Mouse (Mus musculus) neural tube, embryonic 14.5 days (tissue): ENCODE measurements around the gene 9930111J21Rik1. TPM values are rescaled to one million over a fixed set of nuclear protein-coding genes. Genes with fewer than 3 reads are reported as not detected.
"Not testable (repeated sequence)": the region's sequence is repeated elsewhere in the genome, so short reads cannot be mapped to it uniquely, and the experiment has no call there.

Source experiments
- ATAC-seq: fragments of 200-750 bp; cut with Nextera tagmentation; 2 replicates; pipeline ENCODE4 v1.8.0; 2017; ENCODE audit warnings: low read depth, mild to moderate bottlenecking, moderate TSS enrichment, moderate library complexity
- H3K27ac ChIP-seq: fragments of 300-500 bp; sonication (generic); 2 replicates; pipeline ENCODE4 v1.5.1; 2014; ENCODE audit warnings: low read depth, mild to moderate bottlenecking, control low read depth, low read length, moderate library complexity, mixed read lengths
- H3K27me3 ChIP-seq: fragments of 300-500 bp; sonication (generic); 2 replicates; pipeline ENCODE4 v1.6.1; 2014; ENCODE audit warnings: low read length; ENCODE audit not compliant: control insufficient read depth, insufficient read depth
- H3K36me3 ChIP-seq: fragments of 300-500 bp; sonication (generic); 2 replicates; pipeline ENCODE4 v1.6.1; 2014; ENCODE audit warnings: low read length, mixed read lengths; ENCODE audit not compliant: control insufficient read depth, insufficient read depth
- H3K4me1 ChIP-seq: fragments of 300-500 bp; sonication (generic); 2 replicates; pipeline ENCODE4 v1.6.1; 2014; ENCODE audit warnings: low read length; ENCODE audit not compliant: control insufficient read depth, insufficient read depth
- H3K4me2 ChIP-seq: fragments of 300-500 bp; sonication (generic); 2 replicates; pipeline ENCODE4 v1.6.1; 2014; ENCODE audit warnings: mild to moderate bottlenecking, low read depth, low read length, control low read depth
- H3K4me3 ChIP-seq: fragments of 300-500 bp; sonication (generic); 2 replicates; pipeline ENCODE4 v1.5.1; 2014; ENCODE audit warnings: low read depth, low read length, control low read depth, mixed read lengths
- H3K9ac ChIP-seq: fragments of 300-500 bp; sonication (generic); replicated peaks from 2 replicates; pipeline ENCODE4 v1.6.1; 2014; ENCODE audit warnings: low read depth, mild to moderate bottlenecking, control low read depth, low read length, mixed read lengths
- H3K9me3 ChIP-seq: fragments of 300-500 bp; sonication (generic); 2 replicates; pipeline ENCODE4 v1.6.1; 2016; ENCODE audit warnings: low read length; ENCODE audit not compliant: control insufficient read depth
- WGBS: fragments of 180-500 bp; shearing (Covaris S2); extraction: QIAGEN DNeasy Blood & Tissue Kit; methylation state at CpG from one replicate; pipeline ENCODE4 v1.1.7; 2014; 5-methylcytosine and 5-hydroxymethylcytosine counted together
- polyA plus RNA-seq: library from polyadenylated mRNA; unstranded; fragments of >200 nt; fragmentation: Nextera tagmentation; extraction: Ambion mirVana; gene quantifications from 2 replicates; pipeline ENCODE4 v1.2.1, GENCODE M21; 2014

9930111J21Rik1 gene
- polyA plus RNA-seq, 1 experiment from 2014 or later: not detected

- not testable (repeated sequence) for H3K36me3 ChIP-seq, ATAC-seq, H3K4me3 ChIP-seq, H3K4me2 ChIP-seq, H3K9me3 ChIP-seq, H3K4me1 ChIP-seq, H3K27ac ChIP-seq, H3K9ac ChIP-seq, H3K27me3 ChIP-seq
- WGBS: 93% methylated on average over 5 of the region's 6 CpGs
These were observed 78.3 kb downstream of the 9930111J21Rik1 start for GRCm38 (mm10) chr11:48900654-48901566.

DNA sequence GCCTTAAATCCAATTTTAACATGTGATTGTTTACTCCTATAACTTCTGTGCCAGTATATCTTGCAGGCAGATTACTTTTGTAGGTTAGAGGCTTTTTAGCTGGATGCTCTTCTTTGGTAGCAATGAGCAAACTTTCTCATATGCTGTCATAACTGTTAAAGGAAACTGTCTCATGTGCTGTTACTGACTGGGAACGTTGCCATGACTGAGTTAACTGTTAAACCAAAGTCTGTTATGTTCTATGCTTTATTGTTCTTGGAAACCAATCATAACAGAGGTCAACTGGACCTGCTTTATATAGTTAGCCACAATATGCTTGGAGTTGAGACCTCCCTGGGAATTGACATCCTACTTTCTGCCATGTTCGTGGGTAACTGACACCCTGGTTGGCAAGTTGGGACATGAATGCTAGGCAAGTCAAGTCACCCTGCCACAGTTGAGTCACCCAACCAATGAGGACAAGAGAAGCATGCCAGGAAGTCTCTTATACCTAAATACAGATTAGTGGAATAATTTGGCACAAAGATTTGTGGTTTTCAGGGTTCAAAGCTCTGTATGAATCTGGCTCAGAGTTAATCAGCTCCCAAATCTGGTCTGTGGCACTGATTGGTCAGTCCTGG is 80.3 kb downstream of the 9930111J21Rik1 start:
- H3K27ac ChIP-seq: no peak overlapping the region
- H3K9ac ChIP-seq: no peak overlapping the region

More for the DNA sequence above, 80.3 kb downstream of the 9930111J21Rik1 start:
- Histone ChIP-seq H3K9me3 (no peaks in the 10 kb centered on the region), H3K4me1 (no peaks in the 10 kb centered on the region), H3K4me3 (no peak overlapping the region), H3K36me3 (no peaks in the 10 kb centered on the region), H3K4me2 (no peak overlapping the region), H3K27me3 (no peaks in the 10 kb centered on the region)
- no peak for ATAC-seq
- whole genome bisulfite sequencing: 76% methylated on average over 2 of the region's 2 CpGs

Other genes with a start within 250 kb of the 9930111J21Rik1 start
- gene Rack1, start 179.1 kb downstream of the 9930111J21Rik1 start, polyA plus RNA-seq: 400 and 442 TPM in 2 replicates
- gene Trim41, start 162.0 kb downstream of the 9930111J21Rik1 start, polyA plus RNA-seq: 5.1 and 5.6 TPM in 2 replicates
- gene Trim7, start 153.3 kb downstream of the 9930111J21Rik1 start, polyA plus RNA-seq: 1.5 and 2.0 TPM in 2 replicates
- 3.0 TPM in 2 replicates for gene Gm12184, start 152.7 kb downstream of the 9930111J21Rik1 start, polyA plus RNA-seq
- gene Irgm1, start 107.7 kb downstream of the 9930111J21Rik1 start, polyA plus RNA-seq: 3.1 and 3.6 TPM in 2 replicates
- 0.12 and 0.22 TPM in 2 replicates for gene Gm5431, start 77.2 kb downstream of the 9930111J21Rik1 start, polyA plus RNA-seq
- 1.4 and 1.6 TPM in 2 replicates for gene Psme2b, start 33.2 kb downstream of the 9930111J21Rik1 start, polyA plus RNA-seq
- gene Olfr56, start 509 bp downstream of the 9930111J21Rik1 start, polyA plus RNA-seq: not detected in 2 replicates
- gene Gm12185, start 12.8 kb upstream of the 9930111J21Rik1 start, polyA plus RNA-seq: not detected in 2 replicates
- not detected in 2 replicates for gene Tgtp1, start 14.8 kb upstream of the 9930111J21Rik1 start, polyA plus RNA-seq
- gene 9930111J21Rik2, start 71.8 kb upstream of the 9930111J21Rik1 start, polyA plus RNA-seq: 0.27 and 0.55 TPM in 2 replicates
- not detected in 2 replicates for gene Tgtp2, start 84.8 kb upstream of the 9930111J21Rik1 start, polyA plus RNA-seq
- 0.62 TPM in 1 of 2 replicates, not detected in the other for gene Ifi47, start 97.2 kb upstream of the 9930111J21Rik1 start, polyA plus RNA-seq
- not detected in 2 replicates for gene Olfr1396, start 135.5 kb upstream of the 9930111J21Rik1 start, polyA plus RNA-seq
- gene Olfr1395, start 162.9 kb upstream of the 9930111J21Rik1 start, polyA plus RNA-seq: not detected in 2 replicates
- not detected in 2 replicates for gene Olfr1394, start 175.0 kb upstream of the 9930111J21Rik1 start, polyA plus RNA-seq
- gene Btnl9, start 207.8 kb upstream of the 9930111J21Rik1 start, polyA plus RNA-seq: 0.17 and 0.23 TPM in 2 replicates
- gene Zfp62, start 223.9 kb upstream of the 9930111J21Rik1 start, polyA plus RNA-seq: 49.6 and 54.4 TPM in 2 replicates